Comparison of ENCODE assay signal across 12 mouse cellular contexts in genomic region chr13:41345756-41346155, GRCm38 (mm10).
DNase-seq lines count a peak whose midpoint lies in the region; ATAC-seq lines count a peak whose summit lies in the region.
"Had no signal": no experiment of that assay in that cellular context is flagged by ENCODE, and none has a peak within 500 bp of the region (broad histone marks: within the 10 kb centered on the region; RNA-seq: fewer than 3 reads in every experiment).

No protein-coding gene starts in this region.

- no peaks in the 10 kb centered on the region for H3K36me3 ChIP-seq in heart, embryonic 15.5 days
- no peaks in the 10 kb centered on the region for H3K36me3 ChIP-seq in kidney, embryonic 14.5 days (ENCODE audit: control insufficient read depth, insufficient read depth, low read length)
- H3K36me3 ChIP-seq in midbrain, embryonic 11.5 days (ENCODE audit: control insufficient read depth, insufficient read depth, low read length): no peaks in the 10 kb centered on the region
- H3K36me3 ChIP-seq: midbrain, embryonic 15.5 days had no signal

- 38% methylated on average over 7 of the region's 7 CpGs for WGBS in heart, embryonic 15.5 days
- 68% methylated on average over 7 of the region's 7 CpGs for WGBS in kidney, embryonic 14.5 days
- 93% methylated on average over 7 of the region's 7 CpGs for WGBS in midbrain, embryonic 11.5 days

- H3K9ac ChIP-seq in heart, embryonic 15.5 days: no peak overlapping the region
- H3K9ac ChIP-seq in kidney, embryonic 14.5 days (ENCODE audit: low read depth, low read length): no peak overlapping the region
- no peak overlapping the region for H3K9ac ChIP-seq in midbrain, embryonic 11.5 days (ENCODE audit: low read length)
- H3K9ac ChIP-seq: midbrain, embryonic 15.5 days had no signal

- DNase-seq in heart, adult 11 months: peak; percentile 98
- DNase-seq in thymus, postnatal 10 days (ENCODE audit: low spot score in 2 of 2): no peak
- DNase-seq in midbrain, embryonic 11.5 days (ENCODE audit: low spot score, missing footprints): no peak
- no peak for DNase-seq in cerebellum, adult 18-20 months
- DNase-seq in layer of hippocampus, postnatal 10 days (ENCODE audit: low spot score in 2 of 2): no peak
- DNase-seq: cerebellum, adult 9-10 months; layer of hippocampus, postnatal 36 days; right cerebral cortex, postnatal 4 days had no signal

- peaks cover 78% of the 10 kb centered on the region for H3K4me1 ChIP-seq in heart, embryonic 15.5 days (replicated peaks)
- peaks cover 47% of the 10 kb centered on the region; the same call in 1 of the 2 replicates for H3K4me1 ChIP-seq in kidney, embryonic 14.5 days (ENCODE audit: control insufficient read depth, insufficient read depth, low read length)
- H3K4me1 ChIP-seq in midbrain, embryonic 11.5 days (ENCODE audit: control insufficient read depth, insufficient read depth, low read length): peaks cover 3% of the 10 kb centered on the region; the same call in 1 of the 2 replicates

- no peak overlapping the region for H3K4me3 ChIP-seq in heart, embryonic 15.5 days
- H3K4me3 ChIP-seq in kidney, embryonic 14.5 days (ENCODE audit: low read length): no peak overlapping the region
- no peak overlapping the region for H3K4me3 ChIP-seq in midbrain, embryonic 11.5 days (ENCODE audit: low read depth, low read length)
- H3K4me3 ChIP-seq: midbrain, embryonic 15.5 days had no signal

- no peaks in the 10 kb centered on the region for H3K9me3 ChIP-seq in heart, embryonic 15.5 days (replicated peaks)
- H3K9me3 ChIP-seq in kidney, embryonic 14.5 days (ENCODE audit: control insufficient read depth, low read length): no peaks in the 10 kb centered on the region
- H3K9me3 ChIP-seq in midbrain, embryonic 11.5 days (ENCODE audit: control insufficient read depth, low read length): no peaks in the 10 kb centered on the region
- H3K9me3 ChIP-seq: midbrain, embryonic 15.5 days had no signal

- no peaks in the 10 kb centered on the region for H3K27me3 ChIP-seq in heart, embryonic 15.5 days
- H3K27me3 ChIP-seq in kidney, embryonic 14.5 days (ENCODE audit: control insufficient read depth, insufficient read depth, low read length): no peaks in the 10 kb centered on the region
- no peaks in the 10 kb centered on the region for H3K27me3 ChIP-seq in midbrain, embryonic 11.5 days (ENCODE audit: control insufficient read depth, insufficient read depth, low read length)
- H3K27me3 ChIP-seq: midbrain, embryonic 15.5 days had no signal

- peak; percentile 73 for ATAC-seq in heart, embryonic 15.5 days (replicated peaks; ENCODE audit: insufficient number of reproducible peaks, insufficient read depth, low FRiP score, low read depth)
- ATAC-seq in kidney, embryonic 14.5 days (ENCODE audit: low FRiP score, low TSS enrichment): no peak
- 0 out of 2 replicates have a peak, but pooled peaks have one; percentile 24 for ATAC-seq in megakaryocyte, adult 5-6 weeks (ENCODE audit: poor library complexity, severe bottlenecking)
- no peak for ATAC-seq in midbrain, embryonic 11.5 days (ENCODE audit: low FRiP score)
- ATAC-seq: midbrain, embryonic 15.5 days had no signal

- peak overlapping the region; percentile 84 for H3K27ac ChIP-seq in heart, embryonic 15.5 days
- peak overlapping the region; percentile 55; the same call in 1 of the 2 replicates for H3K27ac ChIP-seq in kidney, embryonic 14.5 days (ENCODE audit: low read depth, low read length)
- H3K27ac ChIP-seq in midbrain, embryonic 11.5 days (ENCODE audit: low read depth, low read length): no peak overlapping the region
- H3K27ac ChIP-seq: midbrain, embryonic 15.5 days had no signal

- H3K4me2 ChIP-seq in heart, embryonic 15.5 days: peak overlapping the region; percentile 34
- H3K4me2 ChIP-seq in kidney, embryonic 14.5 days (replicated peaks; ENCODE audit: low read depth, low read length): no peak overlapping the region
- H3K4me2 ChIP-seq in midbrain, embryonic 11.5 days: no peak overlapping the region
- H3K4me2 ChIP-seq: midbrain, embryonic 15.5 days had no signal

Comparison
In these comparisons a context has a peak if more than half of its experiments do, and no peak if none do; other contexts are left out.
1. ATAC-seq: peak in heart, embryonic 15.5 days (single experiment) and megakaryocyte, adult 5-6 weeks (single experiment); none in kidney, embryonic 14.5 days (single experiment) and midbrain, embryonic 11.5 days (single experiment).